Mouse (Mus musculus): ENCODE results near the gene Psmd12.

Gene Psmd12

GRCm38 (mm10) chr11:107479053-107479861, at the start of gene Psmd12:
Gene Psmd12, plus strand, starts transcription at chr11:107479484.
- ATAC-seq (ENCODE audit: insufficient number of reproducible peaks, low FRiP score, low TSS enrichment) = peak; percentile 99

- ATAC-seq (ENCODE audit: insufficient number of reproducible peaks, low FRiP score, low TSS enrichment) = no peak
These were observed 47.9 kb upstream of the Psmd12 start for GRCm38 (mm10) chr11:107431197-107431965.

GRCm38 (mm10) chr11:107435776-107436449, 43.4 kb upstream of the Psmd12 start:
- no peak for ATAC-seq (ENCODE audit: insufficient number of reproducible peaks, low FRiP score, low TSS enrichment)

GRCm38 (mm10) chr11:107437723-107438122, 41.6 kb upstream of the Psmd12 start:
- ATAC-seq (ENCODE audit: insufficient number of reproducible peaks, low FRiP score, low TSS enrichment) = no peak

GRCm38 (mm10) chr11:107438140-107438539, 41.1 kb upstream of the Psmd12 start:
- no peak for ATAC-seq (ENCODE audit: insufficient number of reproducible peaks, low FRiP score, low TSS enrichment)

- no peak for ATAC-seq (ENCODE audit: insufficient number of reproducible peaks, low FRiP score, low TSS enrichment)
These were observed 38.2 kb upstream of the Psmd12 start for GRCm38 (mm10) chr11:107441050-107441449.

GRCm38 (mm10) chr11:107443121-107444095, 35.9 kb upstream of the Psmd12 start:
- no peak for ATAC-seq (ENCODE audit: insufficient number of reproducible peaks, low FRiP score, low TSS enrichment)

- no peak; the same call in 1 of the 2 replicates for ATAC-seq (ENCODE audit: insufficient number of reproducible peaks, low FRiP score, low TSS enrichment)
These were observed 33.6 kb upstream of the Psmd12 start for GRCm38 (mm10) chr11:107445683-107446082.

GRCm38 (mm10) chr11:107446650-107447049, 32.6 kb upstream of the Psmd12 start:
- ATAC-seq (ENCODE audit: insufficient number of reproducible peaks, low FRiP score, low TSS enrichment) = no peak

- ATAC-seq (ENCODE audit: insufficient number of reproducible peaks, low FRiP score, low TSS enrichment) = no peak
These were observed 31.9 kb upstream of the Psmd12 start for GRCm38 (mm10) chr11:107447349-107447748.

- no peak for ATAC-seq (ENCODE audit: insufficient number of reproducible peaks, low FRiP score, low TSS enrichment)
These were observed 31.4 kb upstream of the Psmd12 start for GRCm38 (mm10) chr11:107447915-107448314.

GRCm38 (mm10) chr11:107449169-107449910, 29.9 kb upstream of the Psmd12 start:
- no peak for ATAC-seq (ENCODE audit: insufficient number of reproducible peaks, low FRiP score, low TSS enrichment)

GRCm38 (mm10) chr11:107450097-107450496, 29.2 kb upstream of the Psmd12 start:
- no peak for ATAC-seq (ENCODE audit: insufficient number of reproducible peaks, low FRiP score, low TSS enrichment)

- no peak for ATAC-seq (ENCODE audit: insufficient number of reproducible peaks, low FRiP score, low TSS enrichment)
These were observed 28.2 kb upstream of the Psmd12 start for GRCm38 (mm10) chr11:107451106-107451505.

GRCm38 (mm10) chr11:107452053-107452452, 27.2 kb upstream of the Psmd12 start:
- ATAC-seq (ENCODE audit: insufficient number of reproducible peaks, low FRiP score, low TSS enrichment) = no peak

- no peak for ATAC-seq (ENCODE audit: insufficient number of reproducible peaks, low FRiP score, low TSS enrichment)
These were observed 24.5 kb upstream of the Psmd12 start for GRCm38 (mm10) chr11:107454546-107455462.

- no peak for ATAC-seq (ENCODE audit: insufficient number of reproducible peaks, low FRiP score, low TSS enrichment)
These were observed 22.0 kb upstream of the Psmd12 start for GRCm38 (mm10) chr11:107457282-107457681.

- no peak for ATAC-seq (ENCODE audit: insufficient number of reproducible peaks, low FRiP score, low TSS enrichment)
These were observed 21.0 kb upstream of the Psmd12 start for GRCm38 (mm10) chr11:107458286-107458685.

All from cerebellum, adult (tissue).